In genomic region chr2:122590351-122590750, GRCm38 (mm10) we compare ENCODE assay signal across 13 mouse cellular contexts. TPM values are rescaled to one million over a fixed set of nuclear protein-coding genes. Genes with fewer than 3 reads are reported as not detected.
"Had no signal": no experiment of that assay in that cellular context is flagged by ENCODE, and none has a peak within 500 bp of the region (broad histone marks: within the 10 kb centered on the region; RNA-seq: fewer than 3 reads in every experiment).

No protein-coding gene starts in this region.

- H3K4me3 ChIP-seq: limb, embryonic 15.5 days; liver, embryonic 12.5 days; midbrain, embryonic 15.5 days; neural tube, embryonic 12.5 days had no signal

- H3K9me3 ChIP-seq: limb, embryonic 15.5 days; liver, embryonic 12.5 days; midbrain, embryonic 15.5 days; neural tube, embryonic 12.5 days had no signal

- H3K36me3 ChIP-seq: limb, embryonic 15.5 days; liver, embryonic 12.5 days; midbrain, embryonic 15.5 days; neural tube, embryonic 12.5 days had no signal

- H3K27ac ChIP-seq: limb, embryonic 15.5 days; liver, embryonic 12.5 days; midbrain, embryonic 15.5 days; neural tube, embryonic 12.5 days; stomach, postnatal 0 days had no signal

- DNase-seq: layer of hippocampus, adult 9-11 months; layer of hippocampus, postnatal 36 days; lung, embryonic 14.5 days; lung, postnatal 10 days; lung, postnatal 4 days had no signal

- H3K4me1 ChIP-seq: limb, embryonic 15.5 days; liver, embryonic 12.5 days; midbrain, embryonic 15.5 days; neural tube, embryonic 12.5 days had no signal

- H3K27me3 ChIP-seq: limb, embryonic 15.5 days; liver, embryonic 12.5 days; midbrain, embryonic 15.5 days; neural tube, embryonic 12.5 days had no signal

- ATAC-seq: intestine, embryonic 16.5 days; midbrain, embryonic 15.5 days had no signal

RNA-seq across cellular contexts. Expression of gene AA467197, which starts 46.4 kb away (rescaled TPM):
- total RNA-seq: left cerebral cortex, postnatal 25 days; monocyte, adult 5-6 weeks had no signal
- polyA plus RNA-seq: lung, embryonic 14.5 days had no signal
